Mouse (Mus musculus) stomach, postnatal 0 days (tissue): ENCODE results near the gene Pdzrn4. TPM values are rescaled to one million over a fixed set of nuclear protein-coding genes. Genes with fewer than 3 reads are reported as not detected.

Source experiments
- ATAC-seq: fragments of 200-750 bp; cut with Nextera tagmentation; 2 replicates; pipeline ENCODE4 v1.8.0; 2017; ENCODE audit not compliant: low FRiP score, low TSS enrichment
- DNase-seq: peaks from one replicate; pipeline ENCODE4 v3.0.0-alpha.2; 2016; ENCODE audit warnings: low spot score
- H3K27ac ChIP-seq: fragments of 300-500 bp; sonication (generic); replicated peaks from 2 replicates; pipeline ENCODE4 v1.5.1; 2014; ENCODE audit warnings: mild to moderate bottlenecking, control low read depth
- H3K27me3 ChIP-seq: fragments of 300-500 bp; sonication (generic); 2 replicates; pipeline ENCODE4 v1.6.1; 2014; ENCODE audit warnings: low read length; ENCODE audit not compliant: control insufficient read depth, insufficient read depth
- H3K36me3 ChIP-seq: fragments of 300-500 bp; sonication (generic); 2 replicates; pipeline ENCODE4 v1.6.1; 2014; ENCODE audit warnings: low read length, mixed read lengths; ENCODE audit not compliant: control insufficient read depth, insufficient read depth
- H3K4me1 ChIP-seq: fragments of 300-500 bp; sonication (generic); replicated peaks from 2 replicates; pipeline ENCODE4 v1.6.1; 2014; ENCODE audit warnings: antibody characterized with exemption; ENCODE audit not compliant: control insufficient read depth, insufficient read depth
- H3K4me2 ChIP-seq: fragments of 300-500 bp; sonication (generic); replicated peaks from 2 replicates; pipeline ENCODE4 v1.6.1; 2014; ENCODE audit warnings: low read depth, mild to moderate bottlenecking, control low read depth, moderate library complexity
- H3K4me3 ChIP-seq: fragments of 300-500 bp; sonication (generic); 2 replicates; pipeline ENCODE4 v1.5.1; 2014; ENCODE audit warnings: low read depth, low read length, control low read depth
- H3K9ac ChIP-seq: fragments of 300-500 bp; sonication (generic); 2 replicates; pipeline ENCODE4 v1.6.1; 2014; ENCODE audit warnings: mild to moderate bottlenecking, low read length, control low read depth, mixed read lengths
- H3K9me3 ChIP-seq: fragments of 300-500 bp; sonication (generic); 2 replicates; pipeline ENCODE4 v1.6.1; 2016; ENCODE audit warnings: low read length; ENCODE audit not compliant: control insufficient read depth
- CTCF ChIP-seq: IDR thresholded peaks from 2 replicates; pipeline ENCODE4 v1.5.1; 2016; ENCODE audit warnings: antibody characterized with exemption, low read depth, mild to moderate bottlenecking, moderate library complexity
- EP300 ChIP-seq: optimal IDR thresholded peaks from 2 replicates; pipeline ENCODE3; 2016; ENCODE audit warnings: antibody characterized with exemption
- WGBS: fragments of 180-500 bp; shearing (Covaris S2); extraction: QIAGEN DNeasy Blood & Tissue Kit; methylation state at CpG from one replicate; pipeline ENCODE4 v1.1.7; 2014; 5-methylcytosine and 5-hydroxymethylcytosine counted together
- polyA plus RNA-seq: library from polyadenylated mRNA; unstranded; fragments of >200 nt; fragmentation: Nextera tagmentation; extraction: Ambion mirVana; gene quantifications from 2 replicates; pipeline ENCODE4 v1.2.1, GENCODE M21; 2015

Pdzrn4 gene
- polyA plus RNA-seq, 1 experiment from 2014 or later: 0.76 TPM

DNA sequence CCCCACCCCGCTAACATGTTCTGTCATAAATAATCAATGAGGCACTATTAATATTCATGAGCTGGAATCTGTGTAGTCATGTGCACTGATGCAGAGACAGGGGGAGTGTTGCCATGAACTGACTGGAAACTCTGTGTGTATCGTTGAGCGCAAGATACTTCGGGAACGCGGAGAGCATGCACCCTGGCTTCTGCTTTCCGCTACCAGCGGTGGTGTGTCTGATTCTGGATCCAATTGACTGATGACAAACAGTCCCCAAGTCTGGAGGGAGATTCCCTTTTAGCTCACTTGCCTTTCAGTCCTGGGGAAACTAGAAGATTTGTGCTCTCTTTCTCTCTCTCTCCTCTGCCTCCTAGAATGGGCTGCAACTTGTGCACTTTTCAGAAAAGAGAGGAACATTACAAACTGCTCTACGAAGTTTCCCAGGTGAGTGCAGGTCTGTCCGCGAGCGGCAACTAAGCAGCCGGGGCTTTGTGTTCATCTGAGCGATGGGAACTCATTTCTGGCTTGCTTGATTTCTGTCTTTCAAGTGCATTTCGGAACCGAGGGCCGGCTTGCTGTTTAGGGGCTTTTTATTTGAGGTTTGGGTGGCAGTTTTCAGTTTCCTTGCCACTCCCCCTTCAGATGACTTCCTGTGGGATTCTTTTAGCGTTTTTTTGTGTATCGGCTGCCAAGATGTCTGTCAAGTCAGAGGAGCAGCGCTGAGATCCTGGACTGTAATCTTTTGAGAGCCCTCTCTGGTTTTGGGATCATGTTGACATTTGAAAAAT lies 200.5 kb downstream of the Pdzrn4 start:
- H3K27me3 ChIP-seq: no peaks in the 10 kb centered on the region
- H3K4me3 ChIP-seq: peak overlapping the region; percentile 21
- WGBS: 4% methylated on average over 20 of the region's 20 CpGs
- DNase-seq (no peak), ATAC-seq (no peak)
- no peak overlapping the region for H3K9ac ChIP-seq
- H3K4me2 ChIP-seq: peak overlapping the region; percentile 50
- no peaks in the 10 kb centered on the region for H3K36me3 ChIP-seq
- H3K27ac ChIP-seq: no peak overlapping the region
- no peaks in the 10 kb centered on the region for H3K9me3 ChIP-seq
- no peak for TF ChIP-seq EP300
- no peak for TF ChIP-seq CTCF
- no peaks in the 10 kb centered on the region for H3K4me1 ChIP-seq

- Histone ChIP-seq H3K4me1 (no peaks in the 10 kb centered on the region), H3K9me3 (no peaks in the 10 kb centered on the region), H3K4me3 (peak overlapping the region; percentile 16), H3K4me2 (peak overlapping the region; percentile 40), H3K9ac (no peak overlapping the region), H3K27ac (no peak overlapping the region), H3K36me3 (no peaks in the 10 kb centered on the region), H3K27me3 (no peaks in the 10 kb centered on the region)
- 3% methylated on average over 18 of the region's 18 CpGs for WGBS
- DNase-seq (no peak), ATAC-seq (no peak)
- TF ChIP-seq EP300 (no peak), CTCF (peak; percentile 53)
Measured at GRCm38 (mm10) chr15:92598380-92599295, 202.0 kb downstream of the Pdzrn4 start.

DNA sequence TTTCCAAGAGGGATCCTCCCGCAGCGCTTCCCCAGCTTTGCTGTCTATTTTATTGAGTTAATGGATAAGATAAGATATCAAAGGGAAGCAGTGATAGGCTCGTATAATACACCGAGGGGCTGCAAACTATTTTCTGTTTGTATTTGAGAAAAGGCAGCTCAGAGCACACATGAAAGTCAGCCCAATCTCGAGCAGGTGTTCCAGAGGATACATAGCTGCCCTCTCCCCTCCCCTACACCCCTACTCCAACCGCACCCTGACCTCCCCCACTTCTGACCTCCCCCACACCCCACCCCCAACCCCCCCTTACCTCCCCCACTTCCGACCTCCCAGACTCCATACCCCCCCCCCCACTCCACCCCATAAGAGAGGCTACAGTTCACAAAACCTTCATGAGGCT lies 202.7 kb downstream of the Pdzrn4 start:
- no peak for DNase-seq
- TF ChIP-seq CTCF (no peak), EP300 (no peak)
- no peak overlapping the region for H3K9ac ChIP-seq
- 9% methylated on average over 6 of the region's 7 CpGs for WGBS
- H3K4me1 ChIP-seq: no peaks in the 10 kb centered on the region
- ATAC-seq: no peak
- peak overlapping the region; percentile 40; the same call in 1 of the 2 replicates for H3K4me2 ChIP-seq
- no peaks in the 10 kb centered on the region for H3K27me3 ChIP-seq
- H3K36me3 ChIP-seq: no peaks in the 10 kb centered on the region
- H3K9me3 ChIP-seq: no peaks in the 10 kb centered on the region
- H3K27ac ChIP-seq: no peak overlapping the region
- H3K4me3 ChIP-seq: no peak overlapping the region

DNA sequence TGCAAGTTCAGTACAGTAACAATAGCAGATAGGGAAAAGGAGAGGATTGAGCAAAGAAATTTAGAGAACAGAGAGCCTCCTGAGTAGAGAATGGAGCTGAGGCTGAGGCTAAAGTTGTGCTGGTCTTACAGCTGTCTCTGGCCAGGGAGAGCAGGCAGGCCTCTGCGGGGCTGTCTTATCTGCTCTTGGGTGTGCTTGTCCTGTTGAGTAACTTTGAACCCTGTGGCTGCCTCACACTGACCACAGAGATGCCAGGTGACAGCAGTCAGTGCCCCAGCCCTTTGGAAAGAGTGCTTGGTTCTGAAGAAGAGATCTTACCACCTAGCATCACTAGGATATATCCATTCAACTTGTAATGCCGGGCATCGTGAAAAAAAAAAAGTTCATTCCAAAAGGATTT lies 214.2 kb downstream of the Pdzrn4 start:
- ATAC-seq (no peak), DNase-seq (no peak)
- TF ChIP-seq CTCF (no peak), EP300 (no peak)
- Histone ChIP-seq H3K27ac (no peak overlapping the region), H3K4me2 (no peak overlapping the region), H3K36me3 (no peaks in the 10 kb centered on the region), H3K4me3 (no peak overlapping the region), H3K9me3 (no peaks in the 10 kb centered on the region), H3K9ac (no peak overlapping the region), H3K27me3 (no peaks in the 10 kb centered on the region), H3K4me1 (no peaks in the 10 kb centered on the region)
- 75% methylated on average over 3 of the region's 3 CpGs for WGBS

- Histone ChIP-seq H3K36me3 (no peaks in the 10 kb centered on the region), H3K27me3 (no peaks in the 10 kb centered on the region), H3K4me3 (no peak overlapping the region), H3K4me2 (no peak overlapping the region), H3K9ac (no peak overlapping the region), H3K4me1 (no peaks in the 10 kb centered on the region), H3K9me3 (no peaks in the 10 kb centered on the region), H3K27ac (no peak overlapping the region)
- no peak for ATAC-seq
- no peak for TF ChIP-seq CTCF
- TF ChIP-seq EP300: no peak
- 87% methylated on average over 1 of the region's 1 CpGs for WGBS
- DNase-seq: no peak
Measured at GRCm38 (mm10) chr15:92612386-92612785, 215.7 kb downstream of the Pdzrn4 start.
